Mouse (Mus musculus) cerebellum, adult 2 months (tissue): Measurements from ENCODE around the gene Fbxo10. TPM values are rescaled to one million over a fixed set of nuclear protein-coding genes. Genes with fewer than 3 reads are reported as not detected.

Source experiments
- DNase-seq, 2 experiments: peaks; one replicate each; pipeline ENCODE4 v3.0.0; 2021
- H3K27ac ChIP-seq: fragments of 200-500 bp; 2 replicates; pipeline ENCODE4 v1.5.1; 2012; ENCODE audit warnings: low read length, control low read depth, inconsistent platforms; ENCODE audit not compliant: insufficient read depth
- H3K27me3 ChIP-seq: fragments of 200-500 bp; 2 replicates; pipeline ENCODE4 v1.6.1; 2012; ENCODE audit warnings: inconsistent platforms, mild to moderate bottlenecking, low read length, moderate library complexity; ENCODE audit not compliant: control insufficient read depth, insufficient read depth
- H3K4me1 ChIP-seq: fragments of 200-500 bp; 2 replicates; pipeline ENCODE4 v1.6.1; 2011; ENCODE audit warnings: low read length; ENCODE audit not compliant: control insufficient read depth, insufficient read depth
- H3K4me3 ChIP-seq: fragments of 200-500 bp; replicated peaks from 2 replicates; pipeline ENCODE3; 2011; ENCODE audit warnings: mild to moderate bottlenecking, low read depth, low read length, control low read depth; ENCODE audit not compliant: insufficient read depth
- CTCF ChIP-seq: fragments of 200-500 bp; IDR thresholded peaks from 2 replicates; pipeline ENCODE4 v1.5.1; 2011; ENCODE audit warnings: low read depth, mild to moderate bottlenecking, control low read depth, low read length, moderate library complexity, borderline replicate concordance; ENCODE audit not compliant: insufficient read depth
- POLR2A ChIP-seq: fragments of 200-500 bp; IDR thresholded peaks from 2 replicates; pipeline ENCODE4 v1.6.1; 2011; ENCODE audit warnings: low read length, control low read depth, borderline replicate concordance; ENCODE audit not compliant: insufficient read depth
- WGBS: fragments of 180-500 bp; shearing (Covaris S2); methylation state at CpG from one replicate; pipeline ENCODE4 v1.1.7; 2018; 5-methylcytosine and 5-hydroxymethylcytosine counted together
- polyA plus RNA-seq: library from polyadenylated mRNA; depleted of rRNA; stranded (reverse); fragments of >200 nt; gene quantifications from 2 replicates; pipeline ENCODE4 v1.2.3, GENCODE M21; 2012

Gene Fbxo10
- polyA plus RNA-seq, 1 experiment, result 18.6 TPM

GRCm38 (mm10) chr4:45032586-45032985 is 51.8 kb downstream of the Fbxo10 start:
- WGBS, result 40% methylated on average over 9 of the region's 9 CpGs
- H3K4me3 ChIP-seq, result no peak overlapping the region
- no peaks in the 10 kb centered on the region for H3K4me1 ChIP-seq
- TF ChIP-seq POLR2A, result no peak
- no peak for TF ChIP-seq CTCF
- DNase-seq, result no peak
- H3K27me3 ChIP-seq, result no peaks in the 10 kb centered on the region
- no peak overlapping the region for H3K27ac ChIP-seq

GRCm38 (mm10) chr4:45026459-45026858 is 57.9 kb downstream of the Fbxo10 start:
- TF ChIP-seq POLR2A (no peak), CTCF (no peak)
- 49% methylated on average over 4 of the region's 4 CpGs for WGBS
- DNase-seq, result no peak

GRCm38 (mm10) chr4:45019009-45019408 is 65.4 kb downstream of the Fbxo10 start:
- peaks cover 7% of the 10 kb centered on the region; the same call in 1 of the 2 replicates for H3K4me1 ChIP-seq
- TF ChIP-seq CTCF (no peak), POLR2A (no peak)
- H3K27ac ChIP-seq, result no peak overlapping the region
- peak overlapping the region; percentile 84 for H3K4me3 ChIP-seq
- DNase-seq, result peak; percentile 16 to 31
- H3K27me3 ChIP-seq, result no peaks in the 10 kb centered on the region
- 1% methylated on average over 14 of the region's 14 CpGs for WGBS

More at GRCm38 (mm10) chr4:45026459-45026858, 57.9 kb downstream of the Fbxo10 start:
- no peaks in the 10 kb centered on the region for H3K4me1 ChIP-seq
- no peak overlapping the region for H3K27ac ChIP-seq
- H3K4me3 ChIP-seq, result no peak overlapping the region
- H3K27me3 ChIP-seq, result no peaks in the 10 kb centered on the region

- DNase-seq, result peak; percentile 86
- under 1% methylated on average over 29 of the region's 29 CpGs for WGBS
- TF ChIP-seq CTCF, result no peak
- TF ChIP-seq POLR2A, result peak; percentile 51; the same call in 1 of the 2 replicates
- Histone ChIP-seq H3K27ac (no peak within 1 kb of the TSS), H3K4me3 (peak within 1 kb of the TSS; percentile 84), H3K27me3 (no peaks in the 10 kb centered on the region), H3K4me1 (peaks cover 7% of the 10 kb centered on the region; the same call in 1 of the 2 replicates)
Measured at GRCm38 (mm10) chr4:45018452-45018980, 65.9 kb downstream of the Fbxo10 start, which contains the start of gene Polr1e. Polr1e (plus strand) TSS chr4:45018583.

- Histone ChIP-seq H3K4me3 (no peak overlapping the region), H3K27me3 (no peaks in the 10 kb centered on the region), H3K27ac (no peak overlapping the region), H3K4me1 (peaks cover 7% of the 10 kb centered on the region; the same call in 1 of the 2 replicates)
- 11% methylated on average over 3 of the region's 3 CpGs for WGBS
- peak; percentile 62; the same call in 1 of the 2 replicates for TF ChIP-seq CTCF
- TF ChIP-seq POLR2A, result no peak
- peak; percentile 48 to 49 for DNase-seq
Measured at GRCm38 (mm10) chr4:45015615-45016014, 68.8 kb downstream of the Fbxo10 start.

- no peak for DNase-seq
- no peak overlapping the region for H3K27ac ChIP-seq
- TF ChIP-seq POLR2A (no peak), CTCF (no peak)
Measured at GRCm38 (mm10) chr4:45013537-45013936, 70.9 kb downstream of the Fbxo10 start.

GRCm38 (mm10) chr4:45013031-45013431 is 71.4 kb downstream of the Fbxo10 start:
- peaks cover 8% of the 10 kb centered on the region; the same call in 1 of the 2 replicates for H3K4me1 ChIP-seq
- peak overlapping the region; percentile 37 for H3K27ac ChIP-seq
- TF ChIP-seq POLR2A (no peak), CTCF (no peak)
- DNase-seq, result peak in 1 of 2 experiments; percentile 29
- no peaks in the 10 kb centered on the region for H3K27me3 ChIP-seq
- peak overlapping the region; percentile 97 for H3K4me3 ChIP-seq
- WGBS, result 2% methylated on average over 13 of the region's 13 CpGs

More at GRCm38 (mm10) chr4:45013537-45013936, 70.9 kb downstream of the Fbxo10 start:
- WGBS, result 5% methylated on average over 2 of the region's 2 CpGs
- H3K4me1 ChIP-seq, result peaks cover 8% of the 10 kb centered on the region; the same call in 1 of the 2 replicates
- no peak overlapping the region for H3K4me3 ChIP-seq
- H3K27me3 ChIP-seq, result no peaks in the 10 kb centered on the region
